Mouse (Mus musculus): Measurements from ENCODE around the gene Pdlim7. TPM values are rescaled to one million over a fixed set of nuclear protein-coding genes. Genes with fewer than 3 reads are reported as not detected.

Gene Pdlim7
- polyA plus RNA-seq, 1 experiment = 79.3 TPM

DNA sequence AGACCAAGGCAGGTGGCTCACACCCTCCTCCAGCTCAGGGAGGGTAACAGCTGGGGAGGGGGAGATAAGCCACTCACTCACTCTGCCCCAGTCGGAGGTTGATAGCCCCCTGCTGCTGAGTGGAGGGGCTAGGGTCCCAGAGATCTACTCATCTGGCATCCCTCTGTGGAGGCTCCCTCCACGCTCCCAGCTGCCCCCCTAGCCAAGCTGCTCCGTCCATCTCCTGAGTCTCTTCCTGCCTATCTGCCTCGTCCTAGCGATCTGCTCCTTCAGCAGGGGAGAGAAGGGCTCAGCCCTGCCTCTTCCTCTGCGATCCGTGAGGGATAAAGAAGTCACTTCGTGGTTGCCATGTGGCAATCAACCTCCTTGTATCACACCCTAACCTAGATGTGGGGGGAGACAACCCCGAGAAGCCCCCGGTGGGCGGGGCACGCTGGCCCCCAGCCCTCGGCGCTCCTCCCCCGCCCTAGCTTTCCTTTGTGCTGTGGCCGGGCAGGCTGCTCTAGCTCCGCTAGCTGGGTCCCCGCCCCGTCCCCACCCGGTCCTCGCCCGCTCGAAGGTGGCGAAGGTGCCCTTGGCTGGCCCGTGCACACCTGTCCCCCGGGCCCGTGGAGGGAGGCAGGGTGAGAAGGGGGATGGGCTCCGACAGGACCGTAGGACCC lies 26.4 kb downstream of the Pdlim7 start:
- no peak for DNase-seq (ENCODE audit: low read depth)

DNA sequence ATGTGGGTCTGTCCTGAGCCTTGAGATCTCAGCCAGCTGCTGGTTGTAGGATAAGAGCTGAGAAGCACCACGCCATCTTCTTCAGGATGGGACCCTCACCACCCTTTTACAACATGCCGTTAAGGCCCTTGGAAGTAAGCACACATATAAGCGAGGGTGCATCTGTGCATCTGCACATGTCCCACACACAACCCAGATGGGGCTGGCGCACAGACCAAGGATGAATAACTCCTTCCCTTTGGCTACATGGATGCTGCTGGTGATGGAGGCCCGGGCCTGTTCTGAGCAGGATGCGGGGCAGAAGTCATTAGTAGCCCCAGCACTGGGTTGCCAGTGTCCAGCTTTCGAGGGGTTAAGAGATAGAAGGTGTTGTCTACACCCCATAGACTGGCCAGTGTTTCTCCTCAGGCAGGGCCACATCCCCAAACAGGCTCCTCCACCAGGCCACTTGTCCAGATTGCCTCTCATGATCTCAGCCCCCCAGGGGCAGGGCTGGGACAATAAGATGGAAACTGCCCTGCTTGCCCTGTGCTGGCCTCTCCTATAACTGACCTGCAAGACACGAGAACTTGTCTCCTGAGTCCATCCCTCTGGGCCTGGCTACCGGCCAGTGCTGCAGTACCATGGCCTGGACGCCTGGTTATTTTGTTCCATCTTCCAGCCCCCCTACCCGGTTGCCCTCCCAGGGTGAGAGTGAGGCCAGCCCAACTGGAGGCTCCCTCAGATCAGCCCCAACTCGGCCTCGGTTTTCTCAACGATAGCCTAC lies 27.3 kb downstream of the Pdlim7 start:
- DNase-seq (ENCODE audit: low read depth) = no peak

DNA sequence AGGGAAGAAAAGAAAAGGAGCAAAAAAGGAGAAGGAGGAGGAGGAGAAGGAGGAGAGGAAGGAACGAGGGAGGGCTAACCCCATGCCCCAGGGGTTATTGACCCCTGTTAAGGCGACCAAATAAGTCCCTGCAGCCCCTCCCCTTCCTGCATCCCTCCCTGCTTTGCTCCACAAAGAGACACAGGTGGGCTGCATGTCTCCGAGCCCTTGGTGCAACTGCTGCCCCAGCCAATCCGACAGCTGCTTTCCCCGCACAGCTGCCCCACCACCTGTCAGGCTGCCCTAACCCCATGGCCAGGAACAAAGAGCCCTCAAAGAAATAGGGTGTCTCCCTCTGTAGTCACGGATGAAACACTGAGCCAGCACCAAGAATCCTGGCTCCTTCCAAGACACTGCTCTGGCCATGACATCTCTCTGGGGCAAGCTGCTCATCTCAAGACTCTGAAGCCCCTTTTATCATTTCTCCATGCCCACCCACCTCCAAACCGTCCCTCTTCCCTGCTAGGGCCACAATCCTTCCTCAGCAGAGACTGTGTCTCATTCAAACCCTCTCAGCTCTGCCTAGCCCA lies 28.9 kb downstream of the Pdlim7 start:
- DNase-seq (ENCODE audit: low read depth) = no peak

DNA sequence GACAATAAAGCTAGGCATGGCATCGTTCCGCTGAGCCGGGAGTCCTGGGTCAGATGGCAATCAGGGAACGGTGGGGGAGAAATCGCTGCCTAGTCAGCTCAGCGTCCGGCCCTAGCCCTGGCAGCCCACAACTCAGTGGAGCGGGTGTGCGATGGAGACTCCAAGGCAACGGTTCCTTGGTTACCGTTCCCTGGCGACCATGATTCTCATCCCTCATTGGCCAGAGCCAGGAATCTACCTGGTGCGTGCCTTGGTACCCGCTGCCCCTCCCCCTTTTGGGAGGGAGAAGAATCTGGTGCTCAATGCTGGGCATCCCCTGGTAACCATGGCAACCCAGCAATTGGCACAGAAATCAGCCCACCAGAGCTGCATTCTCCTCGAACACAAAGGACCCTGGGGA lies 29.9 kb downstream of the Pdlim7 start:
- DNase-seq (ENCODE audit: low read depth) = no peak

DNA sequence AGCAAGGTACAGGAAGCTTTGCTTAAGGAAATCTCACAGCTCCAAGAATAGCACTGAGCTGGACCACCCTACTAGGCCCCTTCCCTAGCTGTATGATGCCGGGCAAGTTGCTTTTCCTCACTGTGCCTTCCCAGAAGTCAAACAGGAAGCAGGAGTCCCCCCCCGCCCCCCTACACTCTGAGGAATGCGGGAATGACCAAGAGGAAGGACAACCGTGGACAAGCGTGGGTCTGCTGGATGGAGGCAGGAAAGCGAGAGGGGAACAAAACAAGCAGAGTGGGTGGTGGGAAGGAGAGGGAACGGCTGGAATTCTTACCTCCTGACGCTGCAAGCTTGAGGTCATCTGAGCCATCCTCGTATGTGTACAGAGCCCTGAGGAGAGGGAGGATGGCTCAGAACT lies 30.4 kb downstream of the Pdlim7 start:
- no peak for DNase-seq (ENCODE audit: low read depth)

DNA sequence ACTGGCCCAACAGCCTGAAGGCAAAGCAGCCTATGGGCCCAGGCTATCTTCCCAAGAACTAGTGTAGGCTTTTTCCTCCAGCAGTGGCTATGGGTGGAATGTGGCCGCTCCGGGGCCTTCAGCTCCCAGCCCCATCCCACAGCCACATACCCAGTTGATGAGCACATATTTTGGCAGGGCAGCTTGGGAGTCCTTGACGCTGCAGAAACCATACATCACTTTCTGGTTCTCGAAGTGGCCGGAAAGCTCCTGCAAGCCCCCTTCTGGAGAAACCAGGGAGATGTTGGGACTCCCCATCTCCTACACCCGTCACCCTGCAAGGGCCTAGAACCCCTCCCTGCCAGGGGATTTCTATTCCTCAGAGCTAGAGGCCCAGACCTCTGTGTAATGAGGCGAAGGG lies 30.9 kb downstream of the Pdlim7 start:
- no peak for DNase-seq (ENCODE audit: low read depth)

DNA sequence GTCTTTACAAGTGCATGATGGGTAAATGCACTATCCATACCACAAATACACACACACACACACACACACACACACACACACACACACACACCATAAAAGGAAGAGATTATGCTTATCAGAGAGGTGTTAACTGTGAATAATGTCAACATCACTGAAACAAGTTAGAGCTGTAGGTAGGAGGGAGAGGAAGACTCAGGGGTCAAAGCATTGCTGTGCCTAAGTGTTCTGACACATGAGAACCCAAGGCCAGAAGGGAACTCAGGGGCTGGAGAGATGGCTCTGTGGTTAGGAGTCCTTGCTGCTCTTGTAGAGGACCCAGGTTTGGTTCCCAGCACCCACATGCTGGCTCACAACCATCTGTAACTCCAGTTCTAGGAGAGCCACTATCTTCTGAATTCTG lies 33.5 kb downstream of the Pdlim7 start:
- no peak for DNase-seq (ENCODE audit: low read depth)

DNA sequence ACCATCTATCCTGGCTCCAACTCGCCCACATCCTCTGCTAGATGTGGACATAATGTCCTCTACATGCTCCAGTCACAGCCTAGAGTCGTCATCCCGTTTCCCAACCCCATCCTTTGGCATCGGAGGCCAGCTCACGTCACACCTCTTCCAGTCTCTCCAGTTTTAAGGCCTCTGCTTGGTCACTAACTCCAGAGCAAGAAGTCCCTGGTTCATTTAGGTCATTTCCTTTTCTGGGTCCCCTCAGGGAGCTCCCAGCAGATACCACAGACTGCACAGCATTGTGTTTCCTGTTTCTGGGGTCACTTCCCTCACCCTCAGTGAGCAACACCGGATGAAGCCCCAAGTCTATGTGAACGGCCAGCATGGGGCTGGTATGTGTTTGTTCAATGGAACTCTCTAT lies 34.5 kb downstream of the Pdlim7 start:
- DNase-seq (ENCODE audit: low read depth) = no peak

DNA sequence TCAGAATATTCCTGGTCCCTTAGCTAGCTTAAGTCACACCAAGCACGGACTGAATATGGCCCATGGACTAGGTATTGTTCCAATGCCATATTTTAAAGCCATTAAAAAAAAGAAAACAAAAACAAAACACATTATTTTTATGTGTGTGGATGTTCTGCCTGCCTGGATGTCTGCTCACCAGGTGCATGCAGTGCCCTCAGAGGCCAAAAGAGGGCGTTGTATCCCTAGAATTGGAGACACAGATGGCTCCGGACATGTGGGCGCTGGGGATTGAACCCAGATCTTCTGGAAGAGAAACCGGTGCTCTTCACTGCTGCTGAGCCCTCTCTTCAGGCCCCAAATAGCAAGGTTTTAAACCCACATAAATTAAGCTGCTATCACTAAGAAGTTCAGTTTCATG lies 35.4 kb downstream of the Pdlim7 start:
- DNase-seq (ENCODE audit: low read depth) = no peak

DNA sequence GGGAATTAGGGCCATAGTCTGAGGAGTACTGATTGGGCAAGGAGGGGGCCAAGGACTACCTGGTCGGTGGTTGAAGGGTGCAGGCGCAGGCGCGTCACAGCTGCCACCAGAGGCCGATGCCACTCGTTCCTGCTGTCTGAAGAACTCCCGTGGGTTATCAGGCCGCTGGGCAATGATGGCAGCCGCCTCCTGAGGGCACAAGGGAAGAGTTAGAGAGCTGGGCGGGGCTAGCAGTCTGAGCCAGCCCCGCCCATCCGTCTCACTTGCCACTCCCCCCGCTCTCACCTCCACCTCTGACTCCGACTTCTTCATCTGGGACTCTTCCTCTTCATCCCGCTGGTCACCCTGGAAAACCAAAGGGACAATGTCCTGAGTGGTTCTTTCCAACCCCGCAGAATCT lies 36.0 kb downstream of the Pdlim7 start:
- no peak for DNase-seq (ENCODE audit: low read depth)

DNA sequence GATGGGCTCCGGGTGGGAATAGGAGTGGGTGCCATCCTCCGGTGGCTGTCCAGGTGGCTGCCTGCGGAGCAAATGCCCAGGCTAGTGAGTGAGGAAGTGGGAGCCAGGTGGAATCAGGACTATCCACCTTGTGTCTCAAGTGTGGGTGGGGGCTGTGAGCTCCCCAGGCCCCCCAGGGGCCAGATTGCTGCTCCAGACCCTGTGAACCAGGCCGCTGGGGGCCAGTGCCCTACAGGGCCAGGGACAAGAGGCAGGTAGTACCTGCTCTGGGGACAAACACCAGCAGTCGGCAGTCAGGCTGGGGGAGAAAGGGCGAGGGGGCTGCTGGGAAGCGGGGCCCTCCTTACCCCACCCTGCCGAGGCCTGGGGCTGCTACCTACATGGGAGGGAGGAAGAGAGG lies 37.2 kb downstream of the Pdlim7 start:
- DNase-seq (ENCODE audit: low read depth) = no peak

DNA sequence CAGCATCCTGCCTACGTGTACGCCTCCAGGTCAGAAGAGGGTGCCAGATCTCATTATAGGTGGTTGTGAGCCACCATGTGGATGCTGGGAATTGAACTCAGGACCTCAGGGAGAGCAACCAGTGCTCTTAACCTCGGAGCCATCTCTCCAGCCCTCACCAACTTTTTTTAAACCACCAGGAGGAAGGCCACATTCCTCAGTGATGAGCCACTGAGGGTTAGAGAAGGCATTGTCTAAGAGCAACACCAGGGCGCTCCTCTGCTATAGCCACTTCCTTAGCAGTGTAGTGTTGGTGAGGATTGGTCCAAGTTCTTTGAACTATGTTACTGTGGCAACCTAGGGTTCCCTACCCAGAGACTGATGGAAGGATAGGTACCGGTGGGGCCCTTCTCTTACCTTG lies 37.7 kb downstream of the Pdlim7 start:
- no peak for DNase-seq (ENCODE audit: low read depth)

DNA sequence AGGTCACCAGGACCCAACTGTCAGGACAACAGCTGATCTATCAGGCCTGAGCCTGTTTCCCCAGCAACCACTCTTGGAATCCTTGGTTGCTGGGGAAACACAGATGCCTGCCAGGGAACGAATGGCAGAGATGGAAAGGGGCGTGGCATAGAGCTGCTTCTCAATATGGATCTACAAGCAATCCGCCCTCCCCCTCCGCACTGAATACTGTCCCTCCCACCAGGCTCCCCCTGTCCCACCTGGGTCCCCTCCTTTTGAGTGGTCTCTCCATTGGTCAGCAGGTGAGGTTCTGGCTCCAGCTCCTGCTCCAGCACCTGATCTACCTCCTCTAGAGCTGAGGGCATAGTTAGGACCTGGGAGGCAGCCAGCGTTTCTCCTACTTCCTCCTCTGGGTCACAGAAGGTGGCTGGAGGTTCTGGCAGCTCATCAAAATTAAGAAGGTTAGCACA lies 38.8 kb downstream of the Pdlim7 start:
- no peak for DNase-seq (ENCODE audit: low read depth)

DNA sequence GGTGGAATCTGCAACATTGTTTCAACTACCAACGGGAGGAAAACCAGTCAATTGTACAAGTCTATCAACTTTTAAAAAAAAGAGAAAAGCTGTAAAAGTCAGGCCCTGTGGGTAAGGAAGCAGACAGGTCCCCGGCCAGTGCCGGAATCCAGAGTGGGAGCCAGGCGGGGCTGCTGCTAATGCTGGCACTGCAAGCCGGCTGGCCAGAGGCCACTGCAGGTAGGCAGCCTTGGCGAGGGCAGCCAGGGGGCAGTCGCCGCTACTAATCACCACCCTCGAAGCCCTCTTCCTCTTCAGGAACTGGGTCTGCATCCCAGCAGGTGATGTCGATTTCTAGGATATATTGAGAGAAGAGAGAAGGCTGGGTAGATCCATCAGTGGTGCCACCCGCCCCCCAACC lies 39.5 kb downstream of the Pdlim7 start:
- DNase-seq (ENCODE audit: low read depth) = no peak

DNA sequence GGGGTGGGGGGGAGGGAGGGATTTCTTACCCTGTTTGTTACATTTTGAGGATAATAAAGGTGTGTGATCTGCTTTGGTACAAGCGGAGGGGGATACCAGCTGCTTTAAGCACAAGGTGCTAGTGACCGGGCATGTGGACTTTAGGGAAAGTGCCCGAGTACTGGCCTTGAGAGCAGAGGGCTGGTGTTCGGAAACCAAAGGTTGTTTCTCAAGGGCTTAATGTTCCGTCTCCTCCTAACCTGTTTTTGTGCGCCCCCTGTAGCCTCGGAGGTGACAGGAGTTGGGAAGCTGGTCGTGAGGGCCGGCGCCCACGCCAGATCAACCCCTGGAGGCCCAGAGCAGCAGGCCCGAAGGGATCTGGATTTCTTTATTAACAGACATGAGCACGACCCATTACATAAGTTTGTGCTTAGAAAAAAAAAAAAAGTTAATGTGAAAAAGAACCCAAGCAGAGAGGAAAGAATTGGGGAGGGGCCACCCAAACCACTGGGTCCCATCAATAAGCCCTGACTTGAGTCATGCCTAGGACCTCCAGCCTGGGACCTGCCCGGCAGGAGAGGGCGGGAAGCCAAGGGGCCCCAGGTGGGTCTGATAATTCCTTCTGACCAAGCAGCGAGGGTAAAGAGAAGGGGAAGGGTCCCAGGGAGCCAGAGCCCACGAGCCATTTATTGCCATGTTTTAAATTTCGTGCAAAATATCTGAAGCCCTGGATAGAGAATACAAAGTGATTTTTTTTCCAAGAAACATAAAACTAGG lies 40.2 kb downstream of the Pdlim7 start:
- no peak for DNase-seq (ENCODE audit: low read depth)

DNA sequence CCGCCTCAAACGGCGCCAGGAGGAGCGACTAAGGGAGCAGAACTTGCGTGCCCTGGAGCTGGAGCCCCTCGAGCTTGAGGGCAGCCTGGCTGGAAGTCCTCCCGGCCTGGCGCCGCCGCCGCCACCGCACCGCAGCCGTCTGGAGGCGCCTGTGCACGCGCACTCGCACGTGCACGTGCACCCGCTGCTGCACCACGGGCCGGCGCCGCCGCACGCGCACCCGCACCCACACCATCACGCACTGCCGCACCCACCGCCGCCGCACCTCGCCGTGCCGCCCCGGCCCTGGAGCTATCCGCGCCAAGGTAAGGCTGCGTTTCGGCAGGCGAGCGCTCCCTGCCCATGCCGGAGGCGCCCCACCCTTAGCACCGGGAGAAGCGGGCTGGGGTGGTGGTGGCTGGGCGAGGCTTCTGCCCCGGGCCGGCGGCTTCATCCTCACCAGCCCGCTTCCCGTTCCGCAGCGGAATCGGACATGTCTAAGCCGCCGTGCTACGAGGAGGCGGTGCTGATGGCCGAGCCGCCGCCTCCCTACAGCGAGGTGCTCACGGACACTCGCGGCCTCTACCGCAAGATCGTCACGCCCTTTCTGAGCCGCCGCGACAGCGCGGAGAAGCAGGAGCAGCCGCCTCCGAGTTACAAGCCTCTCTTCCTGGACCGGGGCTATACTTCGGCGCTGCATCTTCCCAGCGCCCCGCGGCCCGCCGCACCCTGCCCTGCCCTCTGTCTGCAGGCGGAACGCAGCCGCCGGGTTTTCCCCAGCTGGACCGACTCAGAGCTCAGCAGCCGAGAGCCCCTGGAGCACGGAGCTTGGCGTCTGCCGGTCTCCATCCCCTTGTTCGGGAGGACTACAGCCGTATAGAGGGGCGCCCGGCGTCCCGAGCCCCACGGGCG lies 41.1 kb downstream of the Pdlim7 start:
- DNase-seq (ENCODE audit: low read depth) = no peak

DNA sequence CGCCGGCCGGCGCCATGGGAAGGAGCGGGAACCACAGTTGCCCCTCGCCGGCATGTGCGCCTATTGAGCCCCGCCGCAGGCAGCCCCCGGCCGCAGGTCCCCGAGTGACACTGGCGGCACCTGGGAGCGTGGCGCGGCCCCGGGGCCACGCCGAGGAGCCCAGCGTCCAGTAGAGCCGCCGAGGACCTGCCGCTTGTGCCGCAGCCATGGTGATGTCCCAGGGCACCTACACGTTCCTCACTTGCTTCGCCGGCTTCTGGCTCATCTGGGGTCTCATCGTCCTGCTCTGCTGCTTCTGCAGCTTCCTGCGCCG lies 41.7 kb downstream of the Pdlim7 start:
- DNase-seq (ENCODE audit: low read depth) = no peak

DNA sequence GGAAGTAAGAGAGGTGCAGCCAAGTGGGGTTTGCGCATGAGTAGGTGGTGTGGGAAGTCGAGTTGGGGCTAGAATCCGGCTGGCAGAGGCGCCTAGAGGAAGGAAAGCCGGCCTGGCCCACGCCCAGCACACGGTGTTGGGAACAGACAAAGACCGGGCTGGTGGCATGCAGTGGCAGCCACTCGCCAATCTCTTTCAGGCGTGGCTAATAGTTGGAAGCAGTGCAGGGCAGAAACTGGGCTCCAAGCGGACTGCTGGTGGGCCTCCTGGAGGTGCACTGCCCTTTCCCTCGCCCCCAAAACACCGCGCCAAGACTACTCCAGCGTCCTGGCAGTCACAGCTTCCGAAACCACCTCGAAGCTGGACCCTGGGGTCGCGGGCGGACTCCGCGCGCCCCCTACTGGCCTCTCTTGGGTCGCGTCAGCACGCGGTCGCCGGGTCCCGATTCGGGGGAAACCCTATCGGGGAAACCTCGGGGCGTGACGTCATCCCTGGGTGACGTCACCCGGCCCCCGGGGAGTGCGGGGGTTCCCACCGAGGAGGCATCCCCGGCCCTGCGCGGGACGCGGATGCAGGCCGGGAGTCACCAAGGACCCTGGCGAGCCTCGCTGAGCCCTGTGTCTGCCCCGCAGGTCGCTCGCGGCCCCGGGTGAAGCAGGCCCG lies 42.2 kb downstream of the Pdlim7 start:
- DNase-seq (ENCODE audit: low read depth) = no peak

DNA sequence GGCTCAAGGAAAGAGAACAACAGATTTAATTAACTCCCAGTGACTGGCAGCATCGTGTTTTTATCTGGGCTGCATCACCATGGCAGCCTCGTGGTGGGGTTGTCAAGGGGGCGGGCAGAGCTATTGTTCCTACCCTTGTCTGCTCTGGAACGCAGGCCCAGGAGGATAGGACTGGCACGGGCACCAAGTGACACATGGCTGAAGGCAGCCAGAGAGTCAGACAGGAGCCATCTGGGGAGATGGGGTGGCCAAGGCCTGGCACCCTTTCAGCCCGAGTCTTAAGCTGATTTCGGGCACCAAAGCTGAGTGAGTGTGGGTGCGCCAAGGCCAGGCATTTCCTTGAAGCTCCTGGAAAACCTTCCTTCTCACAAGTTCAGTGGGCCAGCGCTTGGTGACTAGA lies 43.1 kb downstream of the Pdlim7 start:
- DNase-seq (ENCODE audit: low read depth) = no peak

DNA sequence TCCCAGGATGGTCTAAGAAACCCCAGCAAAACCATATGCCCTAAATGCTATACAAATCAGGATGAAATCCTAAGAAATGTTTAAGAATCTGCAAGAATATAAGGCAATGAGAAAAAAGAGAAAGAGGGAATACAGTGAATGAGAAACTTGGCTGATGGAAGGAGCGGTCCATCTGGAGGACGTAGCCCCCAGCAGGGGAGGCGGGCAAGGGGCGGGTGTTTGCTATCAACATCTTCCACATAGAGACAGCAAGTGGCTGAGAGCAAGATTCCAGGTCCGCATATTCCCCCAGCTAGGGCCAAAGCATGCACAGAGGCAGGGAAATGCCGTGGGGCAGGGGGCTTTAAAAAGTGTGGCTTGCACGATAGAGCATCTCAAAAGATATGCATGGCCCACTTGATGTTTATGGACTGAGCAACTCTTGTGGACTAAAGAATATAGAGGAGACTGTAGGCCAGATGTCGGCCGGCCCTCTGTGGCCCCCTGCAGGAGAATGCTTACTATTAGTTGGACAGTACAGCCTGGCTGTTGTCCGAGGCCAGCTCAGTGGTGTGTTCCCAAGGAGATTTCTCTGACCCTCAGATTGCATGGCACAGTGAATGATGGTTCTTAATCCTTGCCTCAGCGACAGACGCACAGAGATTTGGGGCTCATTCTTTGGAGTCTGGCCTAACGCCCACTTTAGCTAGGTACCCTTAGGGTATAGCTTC lies 44.5 kb downstream of the Pdlim7 start:
- no peak for DNase-seq (ENCODE audit: low read depth)
